Mouse (Mus musculus) neural tube, embryonic 10.5 days (tissue): ENCODE results near the gene Sdhc.

ENCODE experiments used
- DNase-seq: peaks from one replicate; pipeline ENCODE4 v3.0.0-alpha.2; 2017; ENCODE audit warnings: low spot score; ENCODE audit errors: extremely low spot score

The Sdhc gene

DNA sequence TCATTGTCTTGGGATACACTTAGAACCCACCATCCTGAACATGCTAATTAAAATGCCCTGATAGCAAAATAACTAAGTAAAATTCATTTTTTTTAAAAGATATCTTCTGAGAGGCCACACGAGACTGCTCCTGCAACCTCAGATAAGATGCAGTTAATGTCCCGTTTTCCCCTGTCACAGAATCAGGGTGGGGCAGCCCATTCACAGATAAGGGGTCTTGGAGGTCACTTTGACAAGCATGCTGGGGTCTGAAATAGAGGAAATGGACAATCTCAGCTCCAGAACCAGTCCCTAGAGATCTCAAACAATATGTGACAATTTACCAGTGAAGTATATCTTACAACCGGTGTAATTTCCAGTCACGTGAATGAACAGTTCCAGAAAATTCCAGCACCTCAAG, 34.1 kb downstream of the Sdhc start:
- DNase-seq = no peak

GRCm38 (mm10) chr1:171113873-171114299, 36.5 kb downstream of the Sdhc start, which contains the start of gene Cfap126:
Gene Cfap126 (plus strand): TSS chr1:171113918.
- DNase-seq = peak; percentile 84

DNA sequence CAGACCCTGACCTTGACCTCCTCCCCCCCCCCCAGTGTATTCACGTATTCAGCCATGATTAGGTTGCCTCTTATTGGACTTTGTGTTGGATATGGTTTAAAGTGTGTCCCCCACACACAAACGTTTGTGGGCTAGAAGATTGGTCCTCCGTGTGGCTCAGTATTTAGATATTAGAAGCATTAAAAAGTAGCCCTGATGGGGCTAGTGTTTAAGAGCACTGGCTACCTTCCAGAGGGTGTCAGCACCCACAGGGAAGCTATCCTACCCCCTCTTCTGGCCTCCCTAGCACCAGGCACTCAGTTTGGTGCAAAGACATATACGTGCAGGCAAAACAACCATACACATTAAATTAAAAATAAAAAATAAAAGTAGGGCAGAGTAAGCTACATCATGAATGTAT, 37.4 kb downstream of the Sdhc start:
- no peak for DNase-seq

DNA sequence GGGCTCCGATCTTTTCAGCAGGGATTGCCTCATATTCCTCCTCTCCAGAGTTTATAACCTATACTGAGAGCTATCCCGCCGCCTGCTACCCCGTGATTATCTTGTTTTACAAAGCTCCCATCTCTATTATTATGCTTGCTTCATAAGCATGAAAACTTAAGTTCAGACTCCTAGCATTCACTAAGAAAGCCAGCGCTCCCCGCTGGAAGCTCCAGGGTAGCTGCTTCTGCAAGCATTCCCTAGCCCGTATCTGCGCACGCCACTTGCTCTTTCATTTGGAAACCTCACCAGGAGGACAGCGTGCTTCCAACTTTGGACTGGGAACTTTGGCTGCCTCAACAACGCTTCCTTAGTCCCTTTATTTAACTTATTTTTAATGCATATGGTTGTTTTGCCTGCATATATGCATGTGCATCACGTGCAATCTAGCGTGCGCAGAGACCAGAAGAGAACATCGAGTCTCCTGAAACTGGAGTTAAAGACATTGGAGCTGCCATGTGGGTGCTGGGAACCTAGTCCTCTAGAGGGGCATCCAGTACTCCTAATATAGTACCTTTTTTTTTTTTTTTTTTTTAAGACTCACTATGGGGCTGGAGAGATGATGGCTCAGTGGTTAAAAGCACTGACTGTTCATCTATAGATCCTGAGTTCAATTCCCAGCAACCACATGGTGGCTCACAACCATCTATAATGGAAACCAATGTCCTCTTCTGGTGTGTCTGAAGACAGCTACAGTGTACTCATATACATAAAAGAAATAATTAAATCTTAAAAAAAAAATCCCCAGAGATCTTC, 38.4 kb downstream of the Sdhc start:
- peak; percentile 75 for DNase-seq

DNA sequence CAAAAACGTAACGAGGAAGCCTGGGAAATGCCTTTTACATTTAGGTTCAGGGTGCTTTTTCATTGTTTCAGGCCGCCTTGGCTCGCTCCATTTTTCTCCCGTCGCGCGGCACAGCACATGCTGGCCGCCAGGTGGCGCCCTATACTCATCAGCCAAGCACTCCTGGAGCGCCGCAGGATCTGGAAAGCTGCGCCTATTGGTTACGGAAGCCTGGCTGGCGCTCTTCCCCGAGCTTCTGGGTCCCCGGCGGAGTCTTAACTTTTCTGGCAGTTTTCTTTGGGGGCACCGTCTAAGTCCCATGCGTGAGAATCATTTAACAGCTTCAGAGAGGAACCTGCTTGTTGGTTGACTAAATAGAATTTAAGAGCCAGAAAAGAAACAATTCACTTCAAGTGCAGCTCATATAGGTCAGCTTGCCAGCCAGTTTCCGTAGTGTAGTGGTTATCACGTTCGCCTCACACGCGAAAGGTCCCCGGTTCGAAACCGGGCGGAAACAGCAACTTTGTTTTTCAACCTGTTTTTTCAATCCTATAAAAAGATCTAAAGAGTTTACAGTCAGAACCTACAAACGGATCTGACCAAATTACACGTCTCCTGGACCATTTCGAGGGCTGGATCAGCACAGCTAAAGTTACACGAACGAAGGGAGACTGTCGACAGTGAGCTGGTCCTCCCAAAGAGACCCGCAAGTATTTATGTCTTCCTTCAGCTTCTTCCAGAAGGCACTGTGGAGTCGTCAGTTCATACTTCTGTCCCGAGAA, 39.2 kb downstream of the Sdhc start:
- DNase-seq = peak; percentile 97

GRCm38 (mm10) chr1:171110659-171111019, 39.8 kb downstream of the Sdhc start:
- DNase-seq = peak; percentile 79

DNA sequence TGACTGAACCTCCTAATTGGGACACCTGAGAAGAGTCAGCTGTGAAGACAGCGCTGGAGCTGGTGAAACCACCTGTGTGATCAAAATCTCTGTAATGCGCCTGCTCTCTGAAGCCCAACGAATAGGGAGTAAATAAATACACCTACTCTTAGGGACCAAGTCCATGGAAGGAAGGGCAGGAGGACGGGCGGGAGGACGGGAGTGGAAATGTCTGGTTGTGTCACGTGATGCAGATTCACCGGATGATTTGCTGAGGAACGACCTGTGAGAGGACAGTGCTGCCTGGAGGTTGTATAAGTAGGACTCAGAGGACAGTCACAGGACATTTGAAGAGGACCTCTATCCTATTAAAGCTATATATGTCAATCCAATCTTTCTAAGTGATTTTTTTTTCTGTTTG, 40.8 kb downstream of the Sdhc start:
- DNase-seq = no peak

DNA sequence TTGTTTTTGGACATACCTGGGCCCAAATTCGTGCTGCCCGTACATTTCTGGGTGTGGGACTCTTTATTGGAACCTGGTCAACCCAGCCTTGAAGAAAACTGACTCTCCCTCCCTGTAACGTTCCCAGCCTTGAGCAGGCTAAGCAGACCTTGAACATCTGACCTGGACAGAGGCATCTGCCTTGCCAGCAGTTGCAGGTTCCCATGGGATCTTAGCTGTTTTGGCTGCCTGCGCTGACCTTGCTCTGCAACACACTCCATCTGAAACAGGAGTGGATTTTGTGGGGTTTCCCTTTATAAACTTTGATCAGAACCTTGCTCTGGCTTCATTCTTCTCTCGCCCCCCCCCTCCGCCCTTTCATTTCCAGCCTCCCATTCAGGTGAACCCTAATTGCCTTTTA, 45.2 kb downstream of the Sdhc start:
- DNase-seq = no peak

GRCm38 (mm10) chr1:171103179-171103840, 47.1 kb downstream of the Sdhc start:
- no peak for DNase-seq

- peak; percentile 98 for DNase-seq
Observed at GRCm38 (mm10) chr1:171102547-171103177, 47.7 kb downstream of the Sdhc start.

DNA sequence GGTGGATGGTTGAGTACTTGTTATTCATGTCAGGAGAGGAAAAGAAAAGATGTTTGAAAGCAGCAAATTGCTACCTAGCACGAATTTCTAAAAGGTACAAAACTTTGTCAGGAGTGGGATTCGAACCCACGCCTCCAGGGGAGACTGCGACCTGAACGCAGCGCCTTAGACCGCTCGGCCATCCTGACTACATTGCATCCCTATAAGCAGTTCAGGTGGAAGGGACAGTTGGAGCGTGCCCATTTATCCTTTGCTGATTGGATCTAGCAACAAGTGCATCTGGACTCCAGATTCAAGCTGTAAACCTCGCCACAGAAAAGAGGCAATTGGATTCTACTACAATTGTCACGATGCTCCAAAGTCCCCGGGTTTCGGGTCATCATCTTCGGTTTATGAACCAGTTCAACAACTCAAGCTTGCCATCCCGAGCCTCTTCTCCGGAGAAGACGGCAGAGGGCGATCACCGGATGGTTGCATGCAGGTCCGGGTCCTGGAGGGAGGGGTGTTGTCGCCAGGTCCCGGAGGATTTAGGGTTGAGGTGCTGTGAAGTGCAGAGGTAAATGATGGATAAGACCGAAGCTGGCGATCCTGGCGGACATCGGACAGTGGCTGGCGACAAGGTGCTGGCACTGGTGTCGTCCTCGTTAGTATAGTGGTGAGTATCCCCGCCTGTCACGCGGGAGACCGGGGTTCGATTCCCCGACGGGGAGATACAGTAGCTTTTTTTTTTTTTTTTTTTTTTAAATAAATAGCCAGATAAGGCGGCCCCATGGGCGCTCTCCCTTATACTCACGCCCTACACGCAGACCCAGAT, 48.5 kb downstream of the Sdhc start:
- DNase-seq = peak; percentile 94

DNA sequence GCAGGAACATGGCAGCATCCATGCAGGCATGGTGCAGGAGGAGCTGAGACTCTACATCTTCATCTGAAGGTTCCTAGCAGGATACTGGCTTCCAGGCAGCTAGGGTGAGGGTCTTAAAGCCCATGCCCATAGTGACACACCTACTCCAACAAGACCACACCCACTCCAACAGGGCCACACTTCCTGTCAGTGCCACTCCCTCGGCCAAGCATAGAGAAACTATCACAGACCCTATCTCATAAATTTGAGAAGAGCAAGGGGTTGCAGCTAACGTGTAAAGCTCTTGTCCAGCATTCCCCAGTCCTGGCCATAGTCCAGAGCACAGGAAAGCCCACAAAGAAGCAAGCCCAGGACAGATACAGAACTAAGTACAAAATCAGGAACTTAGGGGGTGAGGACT, 49.4 kb downstream of the Sdhc start:
- DNase-seq = no peak

DNA sequence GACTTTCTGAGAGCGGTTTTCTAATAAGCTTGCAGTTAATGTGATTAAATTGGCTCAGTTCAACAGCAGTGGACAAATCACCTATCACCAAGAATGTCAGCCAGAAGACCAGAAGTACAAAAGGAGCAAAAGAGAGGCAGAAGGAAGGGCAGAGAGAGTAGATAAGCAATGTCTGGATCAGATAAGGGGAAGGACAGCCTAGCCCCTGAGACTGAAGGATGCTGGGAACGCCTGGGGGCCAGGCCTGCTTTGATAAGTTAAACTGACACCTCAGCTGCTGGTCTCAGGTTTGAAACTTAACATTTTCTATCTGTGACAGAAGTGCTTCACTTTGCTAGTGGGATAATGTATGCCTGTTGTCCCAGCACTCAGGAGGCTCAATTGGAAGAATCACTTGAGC, 52.8 kb downstream of the Sdhc start:
- no peak for DNase-seq

DNA sequence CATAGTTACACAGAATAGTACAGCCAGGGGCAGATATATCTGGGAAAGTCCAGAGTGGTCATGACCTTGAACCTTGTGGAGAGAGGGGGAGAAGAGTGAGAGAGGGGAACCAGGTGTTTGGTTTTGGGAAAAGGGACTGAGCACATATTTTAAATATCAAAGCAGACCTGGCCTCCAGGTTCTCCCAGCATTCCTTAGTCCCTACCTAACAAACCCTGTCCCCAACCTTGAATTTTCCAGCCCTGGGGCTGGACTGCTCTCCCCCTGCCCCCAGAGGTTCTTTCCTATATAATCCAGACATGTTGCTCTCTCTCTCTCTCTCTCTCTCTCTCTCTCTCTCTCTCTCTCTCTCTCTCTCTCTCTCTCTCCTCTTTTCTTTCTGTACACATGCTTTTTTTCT, 53.3 kb downstream of the Sdhc start:
- no peak for DNase-seq

- DNase-seq = no peak
Observed at GRCm38 (mm10) chr1:171096110-171096964, 54.1 kb downstream of the Sdhc start.

DNA sequence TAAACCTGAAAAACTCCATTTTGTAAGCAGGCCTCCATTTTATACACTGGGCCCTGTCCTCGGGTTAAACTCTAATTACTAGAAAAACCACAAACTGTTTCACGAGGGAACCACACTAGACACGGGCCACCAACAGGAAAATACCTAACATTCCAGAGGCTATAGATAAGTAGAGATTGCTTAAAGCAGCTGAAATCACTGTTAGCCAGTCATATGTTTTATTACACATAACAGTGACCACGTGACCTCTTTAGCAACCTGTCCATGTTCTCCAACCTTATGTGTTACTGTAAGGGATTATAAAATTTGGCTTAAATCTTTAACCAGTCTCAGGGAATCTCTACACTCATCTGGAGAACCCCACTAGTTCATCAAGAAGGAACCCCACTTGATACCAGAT, 56.0 kb downstream of the Sdhc start:
- DNase-seq = no peak

- DNase-seq = no peak
Observed at GRCm38 (mm10) chr1:171090761-171091160, 59.6 kb downstream of the Sdhc start.

GRCm38 (mm10) chr1:171089891-171090290, 60.5 kb downstream of the Sdhc start:
- DNase-seq = no peak

GRCm38 (mm10) chr1:171088237-171088869, 62.0 kb downstream of the Sdhc start:
- DNase-seq = peak; percentile 15
